Mouse (Mus musculus): ENCODE data around the gene Magi1. TPM values are rescaled to one million over a fixed set of nuclear protein-coding genes. Genes with fewer than 3 reads are reported as not detected.

Magi1 gene
- polyA plus RNA-seq, 1 experiment: 2.1 TPM

- no peaks in the 10 kb centered on the region for H3K4me1 ChIP-seq (replicated peaks; ENCODE audit: control insufficient read depth, insufficient read depth, low read length)
- DNase-seq: no peak
- no peak overlapping the region for H3K27ac ChIP-seq (ENCODE audit: control insufficient read depth, insufficient read depth, low read length)
- TF ChIP-seq CTCF (IDR thresholded peaks at IDR 0.05; ENCODE audit: borderline replicate concordance, control insufficient read depth, extremely low read depth, insufficient read depth, low read length, poor library complexity): no peak
- no peak for TF ChIP-seq POLR2A (IDR thresholded peaks at IDR 0.05; ENCODE audit: control insufficient read depth, extremely low read depth, insufficient read depth, low read length, poor library complexity)
- no peak overlapping the region for H3K4me3 ChIP-seq (ENCODE audit: control insufficient read depth, insufficient read depth, low read length)
- WGBS: 100% methylated on average over 1 of the region's 1 CpGs
- H3K36me3 ChIP-seq (ENCODE audit: control insufficient read depth, insufficient read depth, low read length): no peaks in the 10 kb centered on the region
- H3K27me3 ChIP-seq (ENCODE audit: control insufficient read depth, insufficient read depth, low read length): no peaks in the 10 kb centered on the region
Observed at GRCm38 (mm10) chr6:93737083-93737482, 546.6 kb downstream of the Magi1 start.

GRCm38 (mm10) chr6:93736071-93736470 is 547.6 kb downstream of the Magi1 start:
- no peaks in the 10 kb centered on the region for H3K36me3 ChIP-seq (ENCODE audit: control insufficient read depth, insufficient read depth, low read length)
- no peaks in the 10 kb centered on the region for H3K27me3 ChIP-seq (ENCODE audit: control insufficient read depth, insufficient read depth, low read length)
- no peak for TF ChIP-seq POLR2A (IDR thresholded peaks at IDR 0.05; ENCODE audit: control insufficient read depth, extremely low read depth, insufficient read depth, low read length, poor library complexity)
- no peak for TF ChIP-seq CTCF (IDR thresholded peaks at IDR 0.05; ENCODE audit: borderline replicate concordance, control insufficient read depth, extremely low read depth, insufficient read depth, low read length, poor library complexity)
- no peaks in the 10 kb centered on the region for H3K4me1 ChIP-seq (replicated peaks; ENCODE audit: control insufficient read depth, insufficient read depth, low read length)
- 97% methylated on average over 3 of the region's 3 CpGs for WGBS
- no peak for DNase-seq
- H3K4me3 ChIP-seq (ENCODE audit: control insufficient read depth, insufficient read depth, low read length): no peak overlapping the region
- no peak overlapping the region for H3K27ac ChIP-seq (ENCODE audit: control insufficient read depth, insufficient read depth, low read length)

DNA sequence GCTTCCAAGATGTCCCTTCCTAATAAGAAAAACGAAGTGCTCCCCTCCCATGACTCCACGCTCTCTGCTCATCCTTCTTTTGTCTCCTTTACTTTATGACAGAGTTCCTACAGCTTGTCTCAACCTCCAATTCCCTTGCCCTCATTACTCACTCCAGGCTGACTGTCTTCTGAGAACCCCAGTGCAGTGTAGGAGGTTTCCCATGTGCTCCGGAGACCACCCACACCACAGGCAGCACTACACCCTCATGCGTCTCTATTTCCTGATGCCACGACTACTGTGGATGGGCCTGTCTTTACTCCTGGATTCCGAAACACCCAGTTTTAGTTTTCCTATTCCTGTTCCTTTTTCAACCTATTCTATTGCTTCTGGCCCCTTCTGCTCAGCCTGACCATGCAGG is 549.9 kb downstream of the Magi1 start:
- no peaks in the 10 kb centered on the region for H3K27me3 ChIP-seq (ENCODE audit: control insufficient read depth, insufficient read depth, low read length)
- H3K4me3 ChIP-seq (ENCODE audit: control insufficient read depth, insufficient read depth, low read length): no peak overlapping the region
- 92% methylated on average over 6 of the region's 6 CpGs for WGBS
- H3K36me3 ChIP-seq (ENCODE audit: control insufficient read depth, insufficient read depth, low read length): no peaks in the 10 kb centered on the region
- no peaks in the 10 kb centered on the region for H3K4me1 ChIP-seq (replicated peaks; ENCODE audit: control insufficient read depth, insufficient read depth, low read length)
- TF ChIP-seq POLR2A (IDR thresholded peaks at IDR 0.05; ENCODE audit: control insufficient read depth, extremely low read depth, insufficient read depth, low read length, poor library complexity) (no peak), CTCF (IDR thresholded peaks at IDR 0.05; ENCODE audit: borderline replicate concordance, control insufficient read depth, extremely low read depth, insufficient read depth, low read length, poor library complexity) (no peak)
- H3K27ac ChIP-seq (ENCODE audit: control insufficient read depth, insufficient read depth, low read length): no peak overlapping the region
- DNase-seq: no peak

GRCm38 (mm10) chr6:93729702-93730101 is 554.0 kb downstream of the Magi1 start:
- no peak overlapping the region for H3K4me3 ChIP-seq (ENCODE audit: control insufficient read depth, insufficient read depth, low read length)
- 86% methylated on average over 8 of the region's 8 CpGs for WGBS
- no peak for DNase-seq

GRCm38 (mm10) chr6:93728791-93729190 is 554.9 kb downstream of the Magi1 start:
- Histone ChIP-seq H3K27me3 (ENCODE audit: control insufficient read depth, insufficient read depth, low read length) (no peaks in the 10 kb centered on the region), H3K4me3 (ENCODE audit: control insufficient read depth, insufficient read depth, low read length) (no peak overlapping the region), H3K4me1 (replicated peaks; ENCODE audit: control insufficient read depth, insufficient read depth, low read length) (no peaks in the 10 kb centered on the region), H3K27ac (ENCODE audit: control insufficient read depth, insufficient read depth, low read length) (no peak overlapping the region), H3K36me3 (ENCODE audit: control insufficient read depth, insufficient read depth, low read length) (no peaks in the 10 kb centered on the region)
- 93% methylated on average over 4 of the region's 4 CpGs for WGBS
- no peak for DNase-seq
- TF ChIP-seq POLR2A (IDR thresholded peaks at IDR 0.05; ENCODE audit: control insufficient read depth, extremely low read depth, insufficient read depth, low read length, poor library complexity): no peak
- no peak for TF ChIP-seq CTCF (IDR thresholded peaks at IDR 0.05; ENCODE audit: borderline replicate concordance, control insufficient read depth, extremely low read depth, insufficient read depth, low read length, poor library complexity)

More at GRCm38 (mm10) chr6:93729702-93730101, 554.0 kb downstream of the Magi1 start:
- no peaks in the 10 kb centered on the region for H3K4me1 ChIP-seq (replicated peaks; ENCODE audit: control insufficient read depth, insufficient read depth, low read length)
- H3K36me3 ChIP-seq (ENCODE audit: control insufficient read depth, insufficient read depth, low read length): no peaks in the 10 kb centered on the region
- no peaks in the 10 kb centered on the region for H3K27me3 ChIP-seq (ENCODE audit: control insufficient read depth, insufficient read depth, low read length)
- TF ChIP-seq CTCF (IDR thresholded peaks at IDR 0.05; ENCODE audit: borderline replicate concordance, control insufficient read depth, extremely low read depth, insufficient read depth, low read length, poor library complexity): no peak
- H3K27ac ChIP-seq (ENCODE audit: control insufficient read depth, insufficient read depth, low read length): no peak overlapping the region

DNA sequence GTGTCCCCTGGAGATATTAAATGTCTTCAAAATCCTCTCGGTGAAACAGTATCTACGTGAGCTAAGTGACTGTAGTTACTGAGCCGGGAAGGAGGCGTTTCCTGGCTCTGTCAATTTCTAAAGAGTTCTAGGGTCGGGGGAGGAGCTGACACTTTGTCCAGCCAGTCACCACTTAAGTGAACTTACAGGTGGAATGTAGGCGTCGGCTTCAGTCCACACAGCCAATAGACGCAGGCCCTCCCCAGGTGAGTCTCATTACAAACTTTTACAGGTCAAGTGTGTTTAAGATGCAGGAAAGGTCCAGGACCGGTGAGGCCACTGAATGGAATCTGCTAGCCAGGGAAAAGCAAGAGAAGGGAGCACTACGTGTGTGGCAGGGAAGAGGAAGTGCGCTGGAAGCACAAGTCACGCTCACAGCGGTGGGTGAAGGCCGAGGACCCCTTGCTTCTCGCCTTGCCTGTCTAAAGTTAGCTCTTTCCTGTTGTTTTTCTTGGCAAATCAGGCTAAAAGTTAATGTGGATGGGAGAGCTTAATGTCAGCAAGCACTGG is 556.0 kb downstream of the Magi1 start:
- no peak overlapping the region for H3K4me3 ChIP-seq (ENCODE audit: control insufficient read depth, insufficient read depth, low read length)
- no peaks in the 10 kb centered on the region for H3K27me3 ChIP-seq (ENCODE audit: control insufficient read depth, insufficient read depth, low read length)
- WGBS: 60% methylated on average over 15 of the region's 15 CpGs
- no peaks in the 10 kb centered on the region for H3K36me3 ChIP-seq (ENCODE audit: control insufficient read depth, insufficient read depth, low read length)
- H3K4me1 ChIP-seq (replicated peaks; ENCODE audit: control insufficient read depth, insufficient read depth, low read length): no peaks in the 10 kb centered on the region
- DNase-seq: no peak
- TF ChIP-seq CTCF (IDR thresholded peaks at IDR 0.05; ENCODE audit: borderline replicate concordance, control insufficient read depth, extremely low read depth, insufficient read depth, low read length, poor library complexity) (no peak), POLR2A (IDR thresholded peaks at IDR 0.05; ENCODE audit: control insufficient read depth, extremely low read depth, insufficient read depth, low read length, poor library complexity) (no peak)
- no peak overlapping the region for H3K27ac ChIP-seq (ENCODE audit: control insufficient read depth, insufficient read depth, low read length)

All from thymus, adult 2 months (tissue).